Mouse (Mus musculus) layer of hippocampus, postnatal 10 days (tissue): ENCODE results near the gene Nectin2. TPM values are rescaled to one million over a fixed set of nuclear protein-coding genes. Genes with fewer than 3 reads are reported as not detected.
A peak's percentile ranks its signal among the peaks of the same experiment; 100 is the strongest.

Experiments
- DNase-seq, 2 experiments: peaks; one replicate each; pipeline ENCODE4 v3.0.0; 2021; ENCODE audit warnings: low spot score in 2 of 2
- total RNA-seq, 2 experiments: library from RNA; stranded (reverse); gene quantifications; 2 replicates each; pipeline ENCODE4 v1.2.3; 2021

The Nectin2 gene
- total RNA-seq, 2 experiments from 2014 or later = 22.2 to 22.3 TPM

DNA sequence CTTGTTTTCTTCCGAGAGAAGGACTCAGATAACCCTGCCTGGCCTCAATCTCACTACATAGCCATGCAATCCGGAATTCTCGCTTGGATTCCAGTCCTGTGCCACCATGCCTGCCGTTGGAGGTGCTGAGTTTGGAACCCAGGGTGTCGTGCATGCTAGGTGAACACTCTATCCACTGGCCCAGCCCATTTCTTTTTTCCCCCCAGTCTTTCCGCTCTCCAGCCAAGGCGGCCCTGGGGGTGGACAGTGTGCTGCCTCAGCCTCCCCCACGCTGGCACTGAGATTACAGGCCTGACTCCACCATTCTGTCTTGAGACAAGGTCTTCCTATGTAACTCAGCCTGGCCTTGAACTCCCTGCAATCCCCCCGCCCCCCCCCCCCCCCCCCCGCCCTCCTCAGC is 4.3 kb downstream of the Nectin2 start:
- DNase-seq = no peak

DNA sequence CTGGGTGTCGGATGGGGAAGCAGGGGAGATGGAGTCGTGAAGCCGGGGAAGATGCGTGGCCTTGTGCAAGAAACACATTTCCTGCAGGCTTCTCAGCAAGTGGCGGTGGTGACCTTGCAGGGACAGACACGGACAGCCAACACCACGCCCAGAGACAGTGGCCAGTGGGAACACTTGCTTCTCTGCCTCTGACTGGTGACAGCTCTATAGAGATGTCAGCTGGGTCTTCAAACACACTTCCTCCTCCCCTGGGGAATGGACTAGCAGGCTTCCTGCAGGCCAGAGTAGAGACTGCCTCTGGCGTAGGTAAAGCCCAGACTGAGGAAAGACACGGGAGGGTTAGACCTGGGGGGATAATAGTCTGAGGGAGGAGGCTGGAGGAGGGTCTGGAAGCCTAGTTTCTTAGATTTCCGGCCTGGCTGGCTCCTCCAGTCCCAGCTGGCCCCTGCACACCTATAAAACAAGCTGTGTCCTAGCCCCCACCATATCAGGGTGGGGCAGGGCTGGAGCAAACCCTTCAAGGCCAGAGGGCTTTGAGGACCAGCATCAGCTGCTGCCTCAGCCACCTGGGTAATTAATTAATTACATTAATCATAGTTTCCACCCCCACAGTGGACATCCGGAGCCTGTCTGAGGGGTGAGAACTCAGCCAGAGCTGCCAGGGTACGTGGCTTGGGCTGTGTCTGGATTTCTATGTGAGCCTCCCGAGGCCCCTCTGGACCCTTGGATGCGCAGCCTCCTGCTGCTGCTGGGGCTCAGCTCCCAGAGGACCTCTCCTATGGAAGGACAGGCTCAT is 5.5 kb downstream of the Nectin2 start:
- DNase-seq = no peak

DNA sequence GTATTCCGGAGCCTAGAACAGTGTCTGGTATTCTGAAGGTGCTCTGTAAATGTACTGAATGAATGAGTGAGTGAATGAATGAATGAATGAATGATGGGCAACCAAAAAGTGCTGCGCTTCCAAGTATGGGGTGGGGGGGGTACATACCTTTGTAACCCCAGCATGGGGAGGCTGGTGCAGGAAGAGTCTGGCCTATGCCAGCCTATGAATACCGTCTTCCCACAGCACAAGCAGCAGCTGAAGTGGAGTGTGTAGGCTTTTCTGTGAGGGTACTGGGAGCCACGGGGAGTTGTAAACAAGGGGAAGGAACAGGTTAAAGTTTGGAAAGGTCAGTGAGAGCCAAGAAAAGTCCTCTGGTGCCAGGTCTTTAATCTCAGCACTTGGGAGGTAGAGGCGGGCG is 6.5 kb downstream of the Nectin2 start:
- DNase-seq = no peak

DNA sequence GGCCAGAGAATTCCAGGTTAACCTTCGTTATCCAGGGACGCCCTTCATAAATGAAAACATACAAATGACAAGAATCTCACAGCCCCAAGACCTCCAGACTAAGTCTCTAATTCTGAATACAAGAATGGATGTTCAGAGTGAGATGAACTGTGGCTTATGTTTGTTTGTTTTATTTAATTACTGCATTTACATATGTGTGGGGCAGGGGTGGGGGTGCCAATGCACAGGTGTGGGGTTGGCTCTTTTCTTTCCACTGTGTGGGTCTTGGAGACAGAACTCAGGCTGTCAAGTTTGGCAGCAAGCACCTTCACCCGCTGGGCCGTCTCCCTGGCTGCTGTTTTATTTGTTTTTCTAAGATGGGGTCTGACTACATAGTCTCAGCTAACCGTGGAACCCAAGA is 7.8 kb downstream of the Nectin2 start:
- no peak for DNase-seq

DNA sequence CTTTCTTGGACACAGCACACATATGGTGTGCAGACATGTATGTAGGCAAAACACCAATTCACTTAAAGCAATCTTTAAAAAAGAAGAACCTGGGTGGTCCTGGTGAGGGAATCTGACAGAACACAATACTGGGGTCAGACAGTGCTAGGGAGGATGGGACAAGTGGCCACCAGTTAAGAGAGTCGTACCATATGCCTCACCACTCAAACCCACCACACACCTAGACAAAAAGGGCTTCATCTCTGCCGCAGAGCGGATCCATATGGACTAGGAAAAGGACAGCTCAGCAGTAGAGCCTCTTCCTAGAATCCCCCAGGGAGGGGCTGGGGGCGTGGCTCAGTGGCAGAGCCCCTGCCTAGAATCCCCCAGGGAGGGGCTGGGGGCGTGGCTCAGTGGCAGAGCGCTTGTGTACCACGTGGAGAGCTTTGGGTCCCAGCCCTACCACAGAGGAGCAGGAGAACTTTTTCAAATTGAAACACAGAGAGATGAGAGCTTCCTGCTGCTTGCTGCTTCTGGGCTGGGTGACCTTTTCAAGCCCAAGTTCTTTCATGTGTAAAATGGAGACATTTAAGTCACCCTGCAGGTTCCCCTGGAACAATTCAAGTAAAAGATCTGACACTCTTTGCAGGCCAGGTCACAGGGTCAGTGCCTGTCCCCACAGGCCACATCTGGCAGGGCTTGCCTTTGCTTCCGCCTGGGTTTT is 8.8 kb downstream of the Nectin2 start:
- no peak for DNase-seq

DNA sequence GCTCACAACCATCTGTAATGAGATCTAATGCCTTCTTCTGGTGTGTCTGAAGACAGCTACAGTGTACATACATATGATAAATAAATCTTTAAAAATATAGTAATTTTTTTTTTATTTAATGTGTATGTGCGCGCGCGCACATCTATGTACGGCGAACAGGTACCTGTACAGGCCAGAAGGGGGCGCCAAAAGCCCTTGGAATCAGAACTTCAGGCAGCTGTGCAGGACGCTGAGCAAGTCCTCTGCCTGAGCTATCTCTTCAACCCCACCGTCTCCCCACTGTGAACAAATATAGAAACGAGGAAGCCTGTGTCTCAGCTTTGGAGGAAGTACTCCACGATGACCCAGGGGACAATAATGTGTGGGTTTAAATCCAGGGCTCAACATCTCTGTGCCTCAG is 10.0 kb downstream of the Nectin2 start:
- DNase-seq = peak in 1 of 2 experiments; percentile 26

DNA sequence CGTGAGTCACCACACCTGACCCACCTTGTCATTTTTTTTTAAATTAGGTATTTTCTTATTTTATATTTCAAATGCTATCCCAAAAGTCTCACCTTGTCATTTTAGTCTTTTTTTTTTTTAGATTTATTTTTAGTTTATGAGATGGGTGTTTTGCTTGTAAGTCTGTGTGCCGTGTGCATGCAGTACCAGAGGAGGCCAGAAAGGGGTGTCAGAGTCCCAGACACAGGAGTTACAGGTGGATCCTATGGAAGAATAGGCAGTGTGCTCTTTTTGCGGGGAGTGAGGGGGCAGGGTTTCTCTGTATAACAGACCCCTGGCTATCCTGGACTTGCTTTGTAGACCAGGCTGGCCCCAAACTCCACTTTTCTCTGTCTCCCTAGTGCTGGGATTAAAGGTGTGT is 11.5 kb downstream of the Nectin2 start:
- DNase-seq = no peak

DNA sequence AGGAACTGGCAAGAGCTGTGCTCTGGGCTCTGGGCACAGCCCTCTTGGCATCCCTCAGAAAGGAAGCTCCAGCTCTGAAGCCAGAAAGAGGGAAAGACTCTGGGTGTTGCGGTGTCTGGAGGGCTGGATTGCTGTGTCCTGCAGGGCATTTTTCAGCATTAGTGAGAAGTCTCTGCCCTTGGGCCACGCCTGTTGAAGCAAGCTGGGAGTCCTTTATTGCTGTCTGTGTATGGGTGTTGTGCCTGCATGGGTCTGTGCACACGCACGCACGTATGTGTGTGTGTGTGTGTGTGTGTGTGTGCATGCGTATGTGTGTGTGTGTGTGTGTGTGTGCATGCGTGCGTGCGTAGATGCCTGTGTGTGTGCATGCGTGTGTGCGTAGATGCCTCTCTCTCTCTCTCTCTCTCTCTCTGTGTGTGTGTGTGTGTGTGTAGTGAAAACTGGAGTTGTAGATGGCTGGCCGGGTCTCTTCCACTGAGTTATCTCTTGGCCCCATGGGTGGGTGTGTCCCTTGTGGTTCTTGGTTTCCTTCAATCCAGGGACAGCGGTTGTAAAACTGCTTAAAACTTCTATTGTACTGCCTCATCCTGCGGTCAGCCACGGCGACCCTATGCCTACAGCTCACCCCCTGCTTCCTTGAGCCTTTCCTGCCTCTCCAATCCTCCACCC is 13.8 kb downstream of the Nectin2 start:
- no peak for DNase-seq

DNA sequence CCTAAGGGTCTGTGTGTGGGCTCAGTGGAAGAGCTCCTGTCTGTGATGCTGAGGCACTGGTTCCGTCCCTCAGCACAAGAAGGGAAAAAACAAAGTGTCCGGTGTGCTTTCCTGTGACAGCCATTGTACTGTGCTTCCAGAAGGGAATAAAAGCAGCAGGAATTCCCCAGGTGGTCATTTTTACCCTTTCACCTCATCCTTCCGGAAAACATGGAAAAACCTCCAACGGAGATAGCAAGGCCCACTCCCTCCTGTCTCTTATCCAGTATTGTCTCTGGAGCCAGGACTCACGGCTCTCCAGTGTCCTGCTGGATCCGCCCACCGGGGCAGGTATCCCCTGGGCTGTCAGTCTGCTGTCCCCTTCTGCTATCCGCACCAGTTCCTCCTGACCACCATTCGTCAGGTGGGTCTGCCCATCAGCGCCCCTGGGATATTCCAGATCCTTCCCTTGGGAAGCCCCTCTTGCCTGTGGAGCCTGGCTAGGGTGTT is 16.1 kb downstream of the Nectin2 start:
- no peak for DNase-seq

DNA sequence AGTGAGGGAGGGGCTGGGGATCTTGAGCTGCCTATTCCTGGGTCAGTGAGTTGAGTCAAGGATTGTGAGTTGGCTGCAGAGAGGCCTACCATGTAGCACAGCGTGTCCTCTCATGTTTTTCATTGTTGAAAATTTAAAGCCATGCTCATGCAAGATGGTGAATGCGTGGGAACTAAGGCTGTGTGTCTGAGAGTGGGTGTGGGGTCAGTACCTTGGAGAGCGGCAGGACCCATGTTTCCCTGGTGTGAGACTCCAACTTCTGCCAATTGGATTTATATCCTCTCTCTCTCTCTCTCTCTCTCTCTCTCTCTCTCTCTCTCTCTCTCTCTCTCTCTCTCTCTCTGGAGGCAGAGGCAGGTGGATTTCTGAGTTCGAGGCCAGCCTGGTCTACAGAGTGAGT is 23.7 kb downstream of the Nectin2 start:
- no peak for DNase-seq

DNA sequence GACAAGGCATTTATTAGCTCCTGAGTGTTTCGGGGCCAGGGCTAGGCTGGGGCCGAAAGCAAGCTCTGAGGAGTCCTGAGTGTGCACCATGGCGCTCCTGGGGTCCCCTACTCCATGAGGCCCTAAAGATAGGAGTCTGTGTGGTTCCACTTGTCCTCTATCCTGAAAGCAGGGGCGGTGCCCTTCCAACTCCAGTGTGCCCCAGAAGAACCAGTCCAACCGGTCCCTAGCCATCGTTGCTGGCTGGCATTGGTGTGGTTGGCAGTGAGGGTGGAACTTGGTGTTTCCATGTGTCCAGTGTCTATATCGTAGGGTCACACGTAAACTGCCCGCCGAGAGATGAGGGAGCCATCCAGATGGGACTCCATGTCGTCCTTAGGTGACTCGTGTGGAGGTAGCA is 26.1 kb downstream of the Nectin2 start:
- no peak for DNase-seq

DNA sequence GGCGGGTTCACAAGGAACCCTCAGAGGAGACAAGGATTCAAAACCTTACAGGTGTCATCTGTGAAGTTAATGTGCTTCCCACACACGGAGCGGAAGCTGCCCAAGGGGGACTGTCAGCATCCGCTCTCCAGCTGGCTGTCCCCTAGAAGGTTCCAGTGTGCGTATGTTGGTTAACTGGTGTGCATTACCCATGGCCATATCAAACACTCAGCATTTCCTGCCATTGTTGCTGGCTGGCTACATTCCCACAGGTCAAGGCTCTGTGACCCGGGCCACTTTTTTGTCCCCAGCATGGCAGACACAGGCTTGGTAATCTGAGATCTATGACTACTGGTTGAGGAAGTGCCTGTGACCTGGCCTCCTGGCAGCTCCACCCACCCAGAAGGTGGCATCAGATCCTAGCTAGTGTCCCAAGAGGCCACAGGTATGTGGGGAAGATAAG is 27.5 kb downstream of the Nectin2 start:
- DNase-seq = no peak

DNA sequence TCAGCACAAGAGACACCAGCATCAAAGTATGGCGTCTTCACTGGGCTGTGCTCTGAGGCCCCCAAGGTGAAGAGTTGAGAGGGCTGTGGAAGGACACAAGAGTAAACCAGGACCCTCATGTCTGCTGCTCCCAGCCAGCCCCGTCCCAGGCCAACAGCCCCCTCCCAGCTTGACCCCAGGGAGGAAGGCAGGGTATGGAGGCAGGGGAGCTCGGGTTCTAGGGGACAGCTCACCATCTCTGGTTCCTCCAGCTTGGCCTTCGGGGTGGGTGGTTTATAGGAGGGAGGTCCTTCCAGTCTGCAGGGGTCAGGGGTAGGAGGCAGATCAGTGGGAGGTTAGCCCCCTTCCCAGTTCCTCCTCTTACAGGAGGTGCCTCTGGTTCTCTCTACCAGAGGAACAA is 31.1 kb downstream of the Nectin2 start:
- DNase-seq = no peak

DNA sequence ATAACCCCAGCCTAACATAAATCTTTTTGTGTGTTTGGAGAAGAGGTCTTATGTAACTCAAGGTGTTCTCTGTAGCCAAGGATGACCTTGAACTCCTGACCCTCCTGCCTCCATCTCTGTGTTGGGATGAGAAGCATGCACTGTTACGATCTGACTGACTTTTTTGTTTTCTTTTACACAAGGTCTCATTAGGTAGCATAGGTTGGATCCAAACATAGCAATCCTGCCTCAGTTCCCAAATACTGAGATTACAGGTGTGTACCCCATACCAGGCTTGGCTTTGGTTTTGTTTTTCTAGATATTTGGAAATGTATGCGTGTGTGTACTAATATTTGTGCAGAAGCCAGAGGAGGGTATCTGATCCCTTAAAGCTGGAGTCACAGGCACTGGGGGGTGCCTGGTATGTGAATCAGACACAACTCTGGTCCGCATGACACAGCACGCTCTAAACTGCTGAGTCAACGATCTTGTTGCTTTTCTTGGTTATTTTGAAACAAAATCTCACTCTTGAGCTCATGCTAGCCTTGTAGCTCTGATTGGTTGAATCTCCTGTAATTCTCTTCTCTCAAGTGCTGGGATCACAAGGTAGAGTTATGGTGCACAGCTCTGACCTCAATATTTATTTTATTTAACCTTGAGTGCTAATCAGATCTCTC is 31.9 kb downstream of the Nectin2 start:
- no peak for DNase-seq

DNA sequence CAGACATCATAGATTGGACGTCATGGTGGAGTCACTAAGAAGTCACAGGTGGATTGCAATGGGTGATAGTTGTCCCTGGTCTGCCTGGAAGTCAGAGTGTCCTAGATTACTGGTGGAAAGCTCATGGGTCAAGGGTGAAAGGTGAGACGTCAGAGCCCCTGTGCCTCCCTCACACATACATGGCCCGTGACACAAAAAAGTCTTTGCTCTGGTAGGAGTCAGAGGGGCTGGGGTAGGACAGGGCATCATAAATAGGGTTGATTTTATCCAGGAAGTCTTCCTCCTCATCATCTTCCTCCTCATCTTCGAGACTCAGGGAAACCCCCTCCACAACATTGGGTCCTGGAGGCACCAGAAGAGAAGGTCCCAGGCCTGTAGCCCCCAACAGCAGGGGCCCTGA is 32.9 kb downstream of the Nectin2 start:
- no peak for DNase-seq

DNA sequence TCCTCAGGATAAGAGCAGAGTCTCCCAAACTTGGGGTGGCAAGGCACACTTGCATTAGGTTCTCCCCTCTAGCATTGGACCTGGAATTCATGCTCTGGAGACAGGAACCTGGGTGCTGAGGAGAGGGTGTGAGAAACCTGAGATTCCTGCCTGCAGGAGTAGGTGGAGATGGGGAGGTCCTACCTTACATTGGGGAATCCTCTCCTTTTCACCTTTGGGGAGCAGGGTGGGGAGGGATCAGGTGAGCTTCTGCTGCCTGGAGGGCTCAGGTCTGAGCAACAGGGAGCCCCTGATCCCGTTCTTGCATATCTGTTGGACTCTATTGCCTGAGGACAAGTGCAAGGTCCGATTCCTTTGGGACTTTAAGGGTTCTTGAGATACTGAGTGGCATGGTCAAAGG is 33.5 kb downstream of the Nectin2 start:
- DNase-seq = no peak

DNA sequence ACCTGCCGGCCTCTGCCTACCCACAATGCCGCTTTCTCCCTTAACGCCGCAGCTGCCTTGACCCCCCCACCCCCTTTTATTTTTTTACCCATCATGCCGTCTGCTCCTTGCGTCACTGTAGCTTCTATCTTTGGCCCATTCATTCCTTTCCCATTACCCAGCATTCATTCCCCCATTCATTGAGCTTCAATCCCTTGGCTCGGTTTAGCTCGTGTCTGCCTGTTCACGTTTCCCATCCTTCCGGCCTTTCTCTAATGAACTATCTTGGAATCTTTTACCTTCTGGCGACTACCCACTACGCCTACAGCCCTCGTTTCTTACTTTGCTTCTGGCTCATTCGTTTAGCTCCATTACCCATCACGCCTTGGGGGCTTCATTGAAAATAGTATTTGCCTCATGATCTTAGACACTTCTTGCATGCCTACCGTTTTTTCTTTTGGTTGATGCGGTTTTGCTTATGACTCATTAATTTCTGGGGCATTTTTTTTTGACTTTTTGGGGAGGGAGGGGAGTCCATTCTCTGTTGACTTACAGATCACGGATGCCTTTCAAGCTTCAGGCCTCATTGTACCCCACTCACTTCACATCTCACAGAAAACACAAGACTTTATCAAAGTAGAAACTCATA is 34.1 kb downstream of the Nectin2 start:
- DNase-seq = no peak

DNA sequence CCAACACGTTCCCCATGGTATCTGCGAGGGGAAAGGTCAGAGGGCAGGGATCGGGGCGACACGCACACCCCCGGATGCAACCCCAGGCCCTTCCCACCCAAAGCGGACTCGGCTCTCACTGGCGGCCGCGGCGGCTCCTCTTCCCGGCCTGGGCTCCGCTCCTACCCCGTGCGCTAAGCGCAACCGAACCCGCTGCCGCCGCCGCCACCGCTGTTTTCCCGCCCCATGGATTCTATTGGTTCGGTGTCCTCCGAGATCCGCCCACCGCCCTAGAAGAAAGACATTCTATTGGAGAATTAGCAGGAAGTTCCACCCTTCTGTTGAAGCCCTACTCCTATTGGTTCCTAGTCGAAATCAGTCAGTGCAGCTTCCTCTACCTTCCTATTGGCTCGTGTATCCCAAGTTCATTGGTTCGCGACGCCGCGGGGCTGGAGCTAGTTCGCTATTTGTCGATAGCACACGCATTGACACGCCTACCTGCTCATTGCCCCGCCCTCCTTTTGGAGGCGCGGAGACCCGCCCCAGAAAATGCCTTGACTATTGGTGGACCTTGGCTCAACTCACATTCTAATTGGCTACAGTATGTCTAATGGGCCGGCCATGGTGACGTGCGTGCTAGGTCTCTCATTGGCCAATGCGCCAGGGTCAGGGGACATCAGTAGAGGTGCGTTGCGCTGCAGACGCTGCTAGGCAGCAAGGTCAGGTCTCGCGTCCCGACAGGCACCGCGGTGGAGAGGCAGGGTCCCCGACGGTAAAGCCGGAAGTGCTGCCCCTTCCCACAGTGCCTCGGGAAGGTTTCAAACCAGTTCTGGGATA is 34.8 kb downstream of the Nectin2 start, which contains the start of gene Tomm40:
Tomm40 (minus strand) TSS at position 200 of the 816 bp plus-strand sequence.
- peak; percentile 96 to 97 for DNase-seq

DNA sequence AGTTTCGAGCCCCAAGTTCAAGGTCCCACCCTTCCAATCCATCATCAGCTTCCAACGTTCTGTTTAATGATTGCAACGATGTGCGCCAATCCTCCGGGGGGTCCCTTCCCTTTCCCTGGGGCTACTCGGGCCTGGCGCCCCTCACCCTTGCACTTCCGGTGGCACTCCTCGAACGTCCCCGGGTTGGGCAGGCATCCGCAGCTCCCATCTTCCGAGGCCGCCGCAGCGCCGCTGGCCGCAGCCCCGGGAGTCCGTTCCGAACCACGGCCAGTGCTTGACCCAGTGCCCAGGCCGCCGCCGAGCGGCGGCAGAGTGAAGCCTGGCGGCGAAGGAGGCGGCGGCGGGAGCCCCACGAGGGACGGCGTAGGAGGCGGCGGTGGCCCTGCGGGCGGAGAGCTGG is 35.4 kb downstream of the Nectin2 start:
- no peak for DNase-seq

DNA sequence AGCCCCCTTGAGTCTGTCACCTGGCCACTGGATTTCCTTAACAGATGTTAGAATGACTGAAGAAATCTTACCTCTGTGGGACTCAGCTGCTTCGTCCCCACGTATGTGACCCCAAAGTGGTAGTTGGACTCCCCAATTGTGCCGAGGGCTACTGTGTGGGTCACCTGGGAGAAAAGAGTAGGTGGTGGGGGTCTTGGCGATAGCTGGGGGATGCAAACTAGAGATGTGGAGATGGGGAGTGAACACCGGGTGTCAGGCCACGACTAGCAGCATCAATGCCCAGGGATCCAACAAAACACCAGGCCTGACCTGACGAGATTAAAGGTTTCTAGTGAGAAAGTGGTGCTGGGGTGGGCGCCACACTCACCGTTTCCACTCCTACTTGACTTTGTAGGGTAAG is 36.7 kb downstream of the Nectin2 start:
- DNase-seq = no peak
